Mouse (Mus musculus) adrenal gland, postnatal 14 days (tissue): ENCODE results near the gene Wbp11. TPM values are rescaled to one million over a fixed set of nuclear protein-coding genes. Genes with fewer than 3 reads are reported as not detected.
A peak's percentile ranks its signal among the peaks of the same experiment; 100 is the strongest.

ENCODE experiments used
- DNase-seq: peaks from one replicate; pipeline ENCODE4 v3.0.0; 2021; ENCODE audit warnings: mixed read lengths
- long read RNA-seq, 2 experiments: library from polyadenylated mRNA; stranded (forward); transcript quantifications; one replicate each; pipeline ENCODE4 v2.0.0; 2021
- total RNA-seq: library from RNA; stranded (reverse); gene quantifications from 2 replicates; pipeline ENCODE4 v1.2.3, GENCODE M21; 2021

Gene Wbp11
- total RNA-seq = 73.4 and 79.6 TPM in 2 replicates
- long read RNA-seq, experiment 1, transcript Wbp11-201 (12 exons, 2,739 nt) = major isoform, 95 of 119 reads
- long read RNA-seq, experiment 1, partial matches to known transcripts = 10 of 119 reads
- long read RNA-seq, experiment 1, other reads (novel, unspliced or antisense) = 14 of 119 reads
- long read RNA-seq, experiment 2, transcript Wbp11-201 (12 exons, 2,739 nt) = major isoform, 61 of 85 reads
- long read RNA-seq, experiment 2, partial matches to known transcripts = 6 of 85 reads
- long read RNA-seq, experiment 2, other reads (novel, unspliced or antisense) = 18 of 85 reads

GRCm38 (mm10) chr6:136827881-136828561, at the start of gene Wbp11:
Gene Wbp11, minus strand, starts transcription at chr6:136828233.
- peak; percentile 97 for DNase-seq

- no peak for DNase-seq
Measured at GRCm38 (mm10) chr6:136875670-136876069, 47.6 kb upstream of the Wbp11 start, which contains the start of gene Mgp. Gene Mgp, minus strand, starts transcription at chr6:136875823.

- DNase-seq = peak; percentile 43
Measured at GRCm38 (mm10) chr6:136874599-136874998, 46.6 kb upstream of the Wbp11 start.

GRCm38 (mm10) chr6:136868921-136869320, 40.9 kb upstream of the Wbp11 start:
- DNase-seq = no peak

- no peak for DNase-seq
Measured at GRCm38 (mm10) chr6:136866150-136866549, 38.1 kb upstream of the Wbp11 start.

GRCm38 (mm10) chr6:136865360-136865759, 37.3 kb upstream of the Wbp11 start:
- no peak for DNase-seq

- peak; percentile 39 for DNase-seq
Measured at GRCm38 (mm10) chr6:136861020-136861419, 33.0 kb upstream of the Wbp11 start.

- DNase-seq = no peak
Measured at GRCm38 (mm10) chr6:136858420-136858819, 30.4 kb upstream of the Wbp11 start.

GRCm38 (mm10) chr6:136857873-136858260, 29.8 kb upstream of the Wbp11 start:
- DNase-seq = no peak

- DNase-seq = peak; percentile 50
Measured at GRCm38 (mm10) chr6:136857186-136857872, 29.3 kb upstream of the Wbp11 start, which contains the start of gene Art4. Gene Art4, minus strand, starts transcription at chr6:136857733.

GRCm38 (mm10) chr6:136856071-136856636, 28.1 kb upstream of the Wbp11 start:
- DNase-seq = peak; percentile 65

- no peak for DNase-seq
Measured at GRCm38 (mm10) chr6:136855183-136855582, 27.1 kb upstream of the Wbp11 start.

- DNase-seq = no peak
Measured at GRCm38 (mm10) chr6:136854361-136854781, 26.3 kb upstream of the Wbp11 start.

GRCm38 (mm10) chr6:136852762-136853161, 24.7 kb upstream of the Wbp11 start:
- DNase-seq = peak; percentile 38

- no peak for DNase-seq
Measured at GRCm38 (mm10) chr6:136852348-136852747, 24.3 kb upstream of the Wbp11 start.

- no peak for DNase-seq
Measured at GRCm38 (mm10) chr6:136850267-136850666, 22.2 kb upstream of the Wbp11 start.

GRCm38 (mm10) chr6:136848971-136849370, 20.9 kb upstream of the Wbp11 start:
- no peak for DNase-seq

GRCm38 (mm10) chr6:136848399-136848798, 20.4 kb upstream of the Wbp11 start:
- no peak for DNase-seq

GRCm38 (mm10) chr6:136847790-136848189, 19.8 kb upstream of the Wbp11 start:
- DNase-seq = peak; percentile 83

GRCm38 (mm10) chr6:136847267-136847666, 19.2 kb upstream of the Wbp11 start:
- DNase-seq = no peak

- DNase-seq = no peak
Measured at GRCm38 (mm10) chr6:136845706-136846480, 17.9 kb upstream of the Wbp11 start.

GRCm38 (mm10) chr6:136844903-136845302, 16.9 kb upstream of the Wbp11 start:
- DNase-seq = no peak
